Mouse (Mus musculus): ENCODE measurements at regions not wholly inside any gene's neighbourhood (a gene's known extent, or its start where the extent isn't known, plus 50 kb on each side); places are given as distances from the start of the nearest gene placed in this dataset.
A peak's percentile ranks its signal among the peaks of the same experiment; 100 is the strongest.
"Not testable (repeated sequence)": the region's sequence is repeated elsewhere in the genome, so short reads cannot be mapped to it uniquely, and the experiment has no call there.

DNA sequence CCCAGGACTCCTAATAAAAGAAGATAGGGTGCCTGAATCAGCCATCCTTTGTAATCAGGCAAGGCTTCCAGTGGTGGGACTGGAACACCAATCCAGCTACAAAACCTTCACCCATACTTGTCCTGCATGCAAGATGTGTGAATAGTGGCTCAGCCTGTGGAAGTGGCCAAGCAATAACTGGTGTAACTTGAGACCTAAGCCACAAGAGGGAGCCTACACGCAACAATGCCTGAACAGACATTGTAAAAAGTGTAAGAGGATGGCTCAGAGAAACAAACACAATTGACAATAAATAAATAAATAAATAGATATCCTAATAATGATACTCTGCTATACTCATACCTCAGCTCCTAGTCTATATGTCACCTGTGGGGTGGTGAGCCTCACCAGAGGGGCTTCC lies 781.5 kb upstream of the Cdh20 start:
- 26% methylated on average over 1 of the region's 1 CpGs for WGBS
- Histone ChIP-seq H3K27ac (no peak overlapping the region), H3K36me3 (no peaks in the 10 kb centered on the region), H3K27me3 (ENCODE audit: insufficient read depth, poor library complexity, severe bottlenecking) (no peaks in the 10 kb centered on the region), H3K9me3 (no peaks in the 10 kb centered on the region), H3K4me3 (no peak overlapping the region), H3K4me1 (replicated peaks) (no peaks in the 10 kb centered on the region)
- peak; percentile 10 for DNase-seq (ENCODE audit: low spot score)

DNA sequence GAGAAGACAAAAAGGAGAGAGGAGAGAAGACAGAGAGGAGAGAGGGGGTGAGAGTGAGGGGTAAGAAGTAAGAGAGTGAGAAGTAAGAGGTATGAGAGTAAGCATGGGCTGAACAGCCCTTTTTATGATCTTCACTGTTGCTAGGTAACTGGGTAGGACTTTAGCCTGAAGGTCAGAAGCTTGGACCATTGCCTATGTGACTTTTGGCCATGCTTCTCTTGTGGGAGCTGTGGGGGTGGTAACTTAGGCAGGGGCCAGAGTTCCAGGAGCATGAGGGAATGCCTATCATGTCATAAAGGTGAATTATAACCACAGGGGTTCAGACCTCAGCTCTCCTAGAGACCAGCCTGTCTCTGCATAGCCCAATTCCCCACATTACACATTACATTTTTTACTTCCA lies 765.4 kb upstream of the Cdh20 start:
- DNase-seq (ENCODE audit: low spot score); H3K36me3 ChIP-seq; H3K27me3 ChIP-seq (ENCODE audit: insufficient read depth, poor library complexity, severe bottlenecking); H3K4me1 ChIP-seq (replicated peaks); H3K27ac ChIP-seq; H3K4me3 ChIP-seq; H3K9me3 ChIP-seq: not testable (repeated sequence)

DNA sequence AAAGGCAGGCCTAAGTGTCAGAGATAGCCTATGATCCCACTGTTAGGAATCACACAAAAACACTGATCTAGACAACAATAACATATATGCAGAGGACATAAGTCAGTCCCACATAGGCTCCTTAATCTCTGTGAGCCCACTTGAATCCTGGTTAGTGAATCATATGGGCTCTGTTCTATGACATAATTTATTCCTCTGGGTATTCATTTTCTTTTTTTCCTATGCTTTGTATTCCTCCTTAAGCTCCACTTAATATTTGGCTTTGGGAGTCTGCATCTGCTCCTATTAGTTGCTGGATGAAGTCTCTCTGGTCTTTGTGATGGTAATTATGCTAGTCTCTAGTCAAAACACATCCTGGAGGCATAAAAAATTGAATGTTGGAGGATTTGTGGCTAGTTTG lies 738.7 kb upstream of the Cdh20 start:
- Histone ChIP-seq H3K4me1 (replicated peaks) (no peaks in the 10 kb centered on the region), H3K4me3 (no peak overlapping the region), H3K27me3 (ENCODE audit: insufficient read depth, poor library complexity, severe bottlenecking) (no peaks in the 10 kb centered on the region), H3K9me3 (no peaks in the 10 kb centered on the region), H3K27ac (no peak overlapping the region), H3K36me3 (no peaks in the 10 kb centered on the region)
- DNase-seq (ENCODE audit: low spot score) = no peak

- no peaks in the 10 kb centered on the region for H3K4me1 ChIP-seq (replicated peaks)
- no peaks in the 10 kb centered on the region for H3K27me3 ChIP-seq (ENCODE audit: insufficient read depth, poor library complexity, severe bottlenecking)
- WGBS = 67% methylated on average over 1 of the region's 1 CpGs
- H3K27ac ChIP-seq = no peak overlapping the region
- H3K9me3 ChIP-seq = no peaks in the 10 kb centered on the region
- H3K36me3 ChIP-seq = no peaks in the 10 kb centered on the region
- H3K4me3 ChIP-seq = no peak overlapping the region
- DNase-seq (ENCODE audit: low spot score) = no peak
Measured at GRCm38 (mm10) chr1:104048440-104048839, 719.9 kb upstream of the Cdh20 start.

DNA sequence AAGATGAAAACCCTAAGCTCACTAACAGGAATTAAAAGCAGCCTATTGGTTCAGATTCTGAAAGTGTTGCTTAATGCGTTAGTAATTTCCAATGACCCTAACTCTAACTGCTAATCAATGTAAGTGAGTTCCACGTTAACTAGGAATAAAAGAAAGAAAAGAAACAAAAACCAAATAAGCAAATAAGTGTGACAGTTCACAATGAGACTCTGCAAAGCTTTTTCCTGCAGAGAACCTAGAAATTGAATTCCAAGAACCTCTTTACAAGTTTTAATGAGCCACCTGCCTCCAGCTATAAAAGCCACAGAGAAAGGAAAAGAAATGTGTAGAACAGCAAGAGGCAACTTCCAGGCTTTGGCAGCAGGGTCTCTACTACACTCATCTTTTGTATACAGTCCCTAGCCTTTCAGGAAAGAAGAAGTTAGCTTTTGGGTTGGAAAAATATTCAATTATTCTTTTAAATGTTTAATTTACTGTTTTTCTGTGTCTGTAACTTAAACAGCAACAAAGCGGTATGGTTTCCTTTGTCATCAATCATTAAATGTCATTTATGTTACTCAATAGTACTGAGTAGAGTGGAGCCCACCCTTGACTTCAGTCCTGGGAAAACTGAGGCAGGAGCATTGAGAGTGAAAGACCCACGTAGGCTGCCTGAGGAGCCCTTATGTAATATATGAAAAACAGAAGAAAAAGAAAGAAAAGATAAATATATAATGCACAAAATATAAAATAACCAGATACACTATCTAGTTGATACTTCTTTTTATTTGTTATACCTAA lies 719.0 kb upstream of the Cdh20 start:
- DNase-seq (ENCODE audit: low spot score) = no peak
- H3K36me3 ChIP-seq = no peaks in the 10 kb centered on the region
- 59% methylated on average over 4 of the region's 4 CpGs for WGBS

More for the DNA sequence above, 719.0 kb upstream of the Cdh20 start:
- Histone ChIP-seq H3K27me3 (ENCODE audit: insufficient read depth, poor library complexity, severe bottlenecking) (no peaks in the 10 kb centered on the region), H3K4me1 (replicated peaks) (no peaks in the 10 kb centered on the region), H3K27ac (no peak overlapping the region), H3K9me3 (no peaks in the 10 kb centered on the region), H3K4me3 (no peak overlapping the region)

Measured in hindbrain, embryonic 10.5 days (tissue).